Mouse (Mus musculus) urinary bladder, postnatal 4 days (tissue): ENCODE measurements around the gene Ncstn.
A peak's percentile ranks its signal among the peaks of the same experiment; 100 is the strongest.

Source experiments
- DNase-seq, 2 experiments: peaks; one replicate each; pipeline ENCODE4 v3.0.0; 2021 to 2022; ENCODE audit warnings: low spot score in 2 of 2

Ncstn gene

GRCm38 (mm10) chr1:172082101-172082898 is at the start of gene Ncstn, which contains the start of gene Copa:
Gene Ncstn, minus strand, starts transcription at chr1:172082795.
Gene Copa, plus strand, starts transcription at chr1:172082529.
- DNase-seq: peak; percentile 89 to 90

GRCm38 (mm10) chr1:172132319-172132718 is 49.7 kb upstream of the Ncstn start:
- DNase-seq: no peak

- DNase-seq: no peak
Observed at GRCm38 (mm10) chr1:172129780-172130179, 47.2 kb upstream of the Ncstn start.

GRCm38 (mm10) chr1:172129108-172129507 is 46.5 kb upstream of the Ncstn start:
- no peak for DNase-seq

GRCm38 (mm10) chr1:172128563-172128962 is 46.0 kb upstream of the Ncstn start:
- DNase-seq: no peak

- DNase-seq: no peak
Observed at GRCm38 (mm10) chr1:172127487-172127886, 44.9 kb upstream of the Ncstn start.

GRCm38 (mm10) chr1:172126376-172127347 is 44.1 kb upstream of the Ncstn start, which contains the start of gene Pex19:
Gene Pex19, plus strand, starts transcription at chr1:172126755.
- DNase-seq: peak; percentile 67 to 73

GRCm38 (mm10) chr1:172124572-172124971 is 42.0 kb upstream of the Ncstn start:
- no peak for DNase-seq

- no peak for DNase-seq
Observed at GRCm38 (mm10) chr1:172122671-172123070, 40.1 kb upstream of the Ncstn start.

- no peak for DNase-seq
Observed at GRCm38 (mm10) chr1:172119720-172120119, 37.1 kb upstream of the Ncstn start.

GRCm38 (mm10) chr1:172119100-172119499 is 36.5 kb upstream of the Ncstn start:
- no peak for DNase-seq

GRCm38 (mm10) chr1:172116948-172117347 is 34.4 kb upstream of the Ncstn start:
- DNase-seq: no peak

GRCm38 (mm10) chr1:172107777-172108477 is 25.3 kb upstream of the Ncstn start:
- DNase-seq: no peak

GRCm38 (mm10) chr1:172105101-172105500 is 22.5 kb upstream of the Ncstn start:
- no peak for DNase-seq

GRCm38 (mm10) chr1:172103619-172104018 is 21.0 kb upstream of the Ncstn start:
- no peak for DNase-seq

GRCm38 (mm10) chr1:172099325-172100033 is 16.9 kb upstream of the Ncstn start:
- DNase-seq: no peak

GRCm38 (mm10) chr1:172095202-172095601 is 12.6 kb upstream of the Ncstn start:
- no peak for DNase-seq

GRCm38 (mm10) chr1:172094295-172094694 is 11.7 kb upstream of the Ncstn start:
- DNase-seq: no peak

- DNase-seq: no peak
Observed at GRCm38 (mm10) chr1:172093522-172093921, 10.9 kb upstream of the Ncstn start.

GRCm38 (mm10) chr1:172082899-172083445 is 377 bp upstream of the Ncstn start:
- no peak for DNase-seq

- DNase-seq: no peak
Observed at GRCm38 (mm10) chr1:172077981-172078380, 4.6 kb downstream of the Ncstn start.
